Mouse (Mus musculus) adrenal gland, postnatal 10 days (tissue): ENCODE data around the gene Med25. TPM values are rescaled to one million over a fixed set of nuclear protein-coding genes. Genes with fewer than 3 reads are reported as not detected.

Source experiments
- DNase-seq: peaks from one replicate; pipeline ENCODE4 v3.0.0; 2021; ENCODE audit warnings: mixed read lengths
- total RNA-seq, 2 experiments: library from RNA; stranded (reverse); gene quantifications; 2 replicates each; pipeline ENCODE4 v1.2.3; 2021

The Med25 gene
- total RNA-seq, 2 experiments from 2014 or later, result 73.7 to 83.7 TPM

GRCm38 (mm10) chr7:44863210-44863609, 29.3 kb downstream of the Med25 start:
- DNase-seq, result no peak

GRCm38 (mm10) chr7:44862434-44862833, 30.1 kb downstream of the Med25 start:
- DNase-seq, result no peak

GRCm38 (mm10) chr7:44861429-44861816, 31.1 kb downstream of the Med25 start:
- no peak for DNase-seq

- DNase-seq, result peak; percentile 84
These were observed 31.7 kb downstream of the Med25 start for GRCm38 (mm10) chr7:44860576-44861428.

GRCm38 (mm10) chr7:44859896-44860295, 32.6 kb downstream of the Med25 start:
- DNase-seq, result no peak

- peak; percentile 59 for DNase-seq
These were observed 34.6 kb downstream of the Med25 start for GRCm38 (mm10) chr7:44857905-44858304.

GRCm38 (mm10) chr7:44857042-44857552, 35.4 kb downstream of the Med25 start, which contains the start of gene Pnkp:
Gene Pnkp, plus strand, starts transcription at chr7:44857139.
- DNase-seq, result peak; percentile 90

GRCm38 (mm10) chr7:44856265-44856916, 36.1 kb downstream of the Med25 start:
- DNase-seq, result no peak

- DNase-seq, result no peak
These were observed 37.5 kb downstream of the Med25 start for GRCm38 (mm10) chr7:44855036-44855435.

- DNase-seq, result peak; percentile 95
These were observed 38.0 kb downstream of the Med25 start for GRCm38 (mm10) chr7:44854356-44855031.

- peak; percentile 53 for DNase-seq
These were observed 38.7 kb downstream of the Med25 start for GRCm38 (mm10) chr7:44853596-44854355.

GRCm38 (mm10) chr7:44853065-44853464, 39.4 kb downstream of the Med25 start:
- no peak for DNase-seq

- no peak for DNase-seq
These were observed 40.1 kb downstream of the Med25 start for GRCm38 (mm10) chr7:44852259-44853027.

- no peak for DNase-seq
These were observed 40.8 kb downstream of the Med25 start for GRCm38 (mm10) chr7:44851625-44852234.

GRCm38 (mm10) chr7:44850789-44851624, 41.5 kb downstream of the Med25 start:
- DNase-seq, result no peak

GRCm38 (mm10) chr7:44850146-44850545, 42.4 kb downstream of the Med25 start:
- peak; percentile 88 for DNase-seq

- DNase-seq, result peak; percentile 93
These were observed 42.9 kb downstream of the Med25 start for GRCm38 (mm10) chr7:44849416-44850111.

GRCm38 (mm10) chr7:44848561-44849415, 43.7 kb downstream of the Med25 start, which contains the start of the genes Akt1s1 and Tbc1d17:
Gene Akt1s1, plus strand, starts transcription at chr7:44848991.
Gene Tbc1d17, minus strand, starts transcription at chr7:44849079.
- DNase-seq, result peak; percentile 98
